Mouse (Mus musculus): ENCODE results near the gene Ppard.

GRCm38 (mm10) chr17:28308297-28309195 is 76.0 kb downstream of the Ppard start:
- TF ChIP-seq CTCF (IDR thresholded peaks at IDR 0.05; ENCODE audit: borderline replicate concordance, insufficient read depth, low read depth, low read length): peak; percentile 92
- TF ChIP-seq POLR2A (IDR thresholded peaks at IDR 0.05; ENCODE audit: borderline replicate concordance, insufficient read depth, low read length): no peak
